Mouse (Mus musculus) embryonic fibroblast, embryonic 13.5 days (primary cell): Measurements from ENCODE around the gene Prkci.

Experiments used
- CTCF ChIP-seq: IDR thresholded peaks from 2 replicates; pipeline ENCODE4 v1.5.1; 2011; ENCODE audit warnings: mild to moderate bottlenecking, control low read depth, low read length, moderate library complexity, borderline replicate concordance; ENCODE audit not compliant: insufficient read depth
- POLR2A ChIP-seq: IDR thresholded peaks from 2 replicates; pipeline ENCODE4 v1.6.1; 2011; ENCODE audit warnings: low read depth, mild to moderate bottlenecking, control low read depth, low read length, moderate library complexity

DNA sequence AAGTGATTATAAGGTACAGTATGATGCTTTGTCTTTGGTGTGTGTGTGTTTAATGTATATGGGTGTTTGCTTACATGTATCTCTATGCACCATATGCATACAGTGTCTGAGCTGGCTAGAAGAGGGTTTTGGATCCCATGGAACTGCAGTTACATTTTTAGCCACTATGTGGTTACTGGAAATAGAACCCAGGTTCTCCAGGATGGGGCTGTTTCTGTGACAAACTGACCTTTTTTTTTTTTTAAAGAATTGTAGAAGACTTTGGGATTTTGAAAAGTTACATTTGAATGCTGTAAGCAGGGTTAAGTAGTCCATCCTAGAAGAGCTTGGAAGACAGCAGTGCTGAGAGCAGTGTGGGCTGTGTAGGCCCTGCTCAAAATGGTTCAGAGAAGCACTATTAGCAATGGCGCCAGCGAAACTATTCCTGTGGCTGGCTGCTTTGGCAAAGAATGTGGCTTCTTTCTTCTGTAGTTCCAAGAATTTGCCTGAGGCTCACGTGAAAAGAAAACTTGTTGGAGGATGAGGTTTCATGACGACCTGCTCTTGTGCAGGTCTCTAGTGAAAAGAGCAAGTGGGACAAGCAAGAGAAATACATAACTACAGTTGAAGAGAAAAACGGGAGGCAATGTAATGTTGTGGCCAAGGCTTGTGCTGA lies 24.4 kb downstream of the Prkci start:
- TF ChIP-seq CTCF = no peak
- no peak for TF ChIP-seq POLR2A
